9 mouse cellular contexts compared by ENCODE assay signal in the genomic region with DNA sequence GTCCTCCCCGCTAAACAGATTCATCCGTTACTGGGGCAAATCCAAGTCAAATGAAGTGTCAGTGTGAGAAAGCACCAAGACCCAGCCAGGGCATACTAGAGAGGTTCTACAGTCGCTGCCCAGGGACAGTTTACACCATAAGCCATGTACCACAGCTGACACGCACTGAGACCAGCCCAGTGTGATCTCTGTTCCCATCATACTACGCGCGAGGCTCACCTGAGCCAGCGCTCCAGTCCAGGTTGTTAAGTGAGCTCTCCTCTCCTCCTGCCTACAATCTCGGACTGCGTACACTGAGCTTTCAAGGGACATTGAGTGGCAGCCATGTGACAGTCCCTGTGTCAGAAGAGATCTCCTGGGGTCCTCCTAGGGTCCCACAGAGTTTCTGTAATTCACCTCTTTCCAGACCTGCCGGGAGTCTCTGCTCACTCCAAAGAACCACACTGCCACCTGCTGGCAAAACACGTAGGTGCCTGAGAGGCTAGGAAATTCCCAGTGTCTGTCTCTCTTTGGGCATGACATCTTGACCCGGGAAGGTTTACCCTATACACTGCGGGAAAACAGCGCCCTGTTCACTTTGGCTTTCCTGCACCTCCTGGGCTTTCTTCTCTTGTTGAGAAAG.
DNase-seq lines count a peak whose midpoint lies in the region; ATAC-seq and TF ChIP-seq lines count a peak whose summit lies in the region.
"Had no signal": no experiment of that assay in that cellular context is flagged by ENCODE, and none has a peak within 500 bp of the region (broad histone marks: within the 10 kb centered on the region; RNA-seq: fewer than 3 reads in every experiment).

No protein-coding gene starts in this region.

- TF ChIP-seq RAD21 in MEL (IDR thresholded peaks at IDR 0.05; ENCODE audit: low read depth, low read length): peak; percentile 95

- H3K9me3 ChIP-seq in MEL (replicated peaks; ENCODE audit: insufficient read depth, low read length): no peaks in the 10 kb centered on the region
- no peaks in the 10 kb centered on the region; the same call in 1 of the 2 replicates for H3K9me3 ChIP-seq in forebrain, embryonic 13.5 days (replicated peaks)
- no peaks in the 10 kb centered on the region for H3K9me3 ChIP-seq in hindbrain, embryonic 11.5 days (ENCODE audit: control insufficient read depth, low read length)
- no peaks in the 10 kb centered on the region for H3K9me3 ChIP-seq in lung, postnatal 0 days (ENCODE audit: low read length)
- H3K9me3 ChIP-seq: heart, embryonic 15.5 days had no signal

- H3K27ac ChIP-seq in MEL (ENCODE audit: control insufficient read depth, low read depth, low read length): no peak overlapping the region
- H3K27ac ChIP-seq in forebrain, embryonic 13.5 days: no peak overlapping the region
- no peak overlapping the region for H3K27ac ChIP-seq in hindbrain, embryonic 11.5 days (ENCODE audit: low read depth, low read length)
- H3K27ac ChIP-seq in lung, postnatal 0 days (ENCODE audit: low read length): no peak overlapping the region
- H3K27ac ChIP-seq: heart, embryonic 15.5 days had no signal

- DNase-seq in MEL (ENCODE audit: low read depth, low spot score): peak; percentile 74
- DNase-seq in c-Kit-positive CD71-positive TER-119-negative erythroid progenitor cells, embryonic 14.5 days (ENCODE audit: low read depth): peak; percentile 38
- peak; percentile 89 for DNase-seq in hindbrain, embryonic 11.5 days (ENCODE audit: low spot score)
- peak; percentile 90 to 91 for DNase-seq in layer of hippocampus, postnatal 10 days (ENCODE audit: low spot score in 2 of 2)
- peak; percentile 54 for DNase-seq in lung, postnatal 0 days (ENCODE audit: low spot score)
- DNase-seq in retina, postnatal 7 days (ENCODE audit: low read depth, low spot score): peak; percentile 50
- peak; percentile 39 to 82 for DNase-seq in urinary bladder, postnatal 4 days (ENCODE audit: low spot score in 2 of 2)

- no peaks in the 10 kb centered on the region for H3K27me3 ChIP-seq in MEL (ENCODE audit: control insufficient read depth in 1 of 2, insufficient read depth in 2 of 2, low read length in 2 of 2)
- H3K27me3 ChIP-seq in forebrain, embryonic 13.5 days: no peaks in the 10 kb centered on the region
- H3K27me3 ChIP-seq in hindbrain, embryonic 11.5 days (ENCODE audit: control insufficient read depth, insufficient read depth, low read length): no peaks in the 10 kb centered on the region
- no peaks in the 10 kb centered on the region for H3K27me3 ChIP-seq in lung, postnatal 0 days (replicated peaks; ENCODE audit: insufficient read depth, low read length)
- H3K27me3 ChIP-seq: heart, embryonic 15.5 days had no signal

- H3K79me2 ChIP-seq in MEL (ENCODE audit: control insufficient read depth, insufficient read depth, low read length, poor library complexity): no peaks in the 10 kb centered on the region

- ATAC-seq in forebrain, embryonic 13.5 days: peak; percentile 78
- ATAC-seq in hindbrain, embryonic 11.5 days (ENCODE audit: low FRiP score): peak; percentile 65
- ATAC-seq in lung, postnatal 0 days: no peak

- no peak for TF ChIP-seq EP300 in MEL (IDR thresholded peaks at IDR 0.05; ENCODE audit: low read depth in 1 of 2, low read length in 2 of 2)
- no peak for TF ChIP-seq EP300 in lung, postnatal 0 days (IDR thresholded peaks at IDR 0.05)

- H3K4me2 ChIP-seq in forebrain, embryonic 13.5 days: no peak overlapping the region
- no peak overlapping the region for H3K4me2 ChIP-seq in hindbrain, embryonic 11.5 days (replicated peaks; ENCODE audit: low read depth, low read length)
- no peak overlapping the region for H3K4me2 ChIP-seq in lung, postnatal 0 days (replicated peaks; ENCODE audit: low read depth, low read length)
- H3K4me2 ChIP-seq: heart, embryonic 15.5 days had no signal

- H3K9ac ChIP-seq in MEL (ENCODE audit: control insufficient read depth, low read depth, low read length, poor library complexity, severe bottlenecking): no peak overlapping the region
- H3K9ac ChIP-seq in forebrain, embryonic 13.5 days: no peak overlapping the region
- no peak overlapping the region for H3K9ac ChIP-seq in hindbrain, embryonic 11.5 days (ENCODE audit: low read depth, low read length)
- H3K9ac ChIP-seq in lung, postnatal 0 days (replicated peaks; ENCODE audit: low read depth): no peak overlapping the region
- H3K9ac ChIP-seq: heart, embryonic 15.5 days had no signal

- peak; percentile 91 to 96 (median 95) for TF ChIP-seq CTCF in MEL (IDR thresholded peaks at IDR 0.05 in 2 of 3, conservative IDR thresholded peaks at IDR 0.05 in 1 of 3; ENCODE audit: control insufficient read depth in 1 of 3, insufficient read depth in 1 of 3, low read depth in 2 of 3, low read length in 3 of 3, poor library complexity in 1 of 3, severe bottlenecking in 1 of 3)
- TF ChIP-seq CTCF in lung, postnatal 0 days (IDR thresholded peaks at IDR 0.05): peak; percentile 83

- WGBS in forebrain, embryonic 13.5 days: 48% methylated on average over 15 of the region's 15 CpGs
- WGBS in hindbrain, embryonic 11.5 days: 54% methylated on average over 15 of the region's 15 CpGs
- WGBS in lung, postnatal 0 days: 47% methylated on average over 15 of the region's 15 CpGs

- no peaks in the 10 kb centered on the region for H3K4me1 ChIP-seq in MEL (ENCODE audit: control insufficient read depth in 1 of 2, insufficient read depth in 2 of 2, low read length in 2 of 2)
- peaks cover 3% of the 10 kb centered on the region; the same call in 1 of the 2 replicates for H3K4me1 ChIP-seq in forebrain, embryonic 13.5 days
- H3K4me1 ChIP-seq in hindbrain, embryonic 11.5 days (replicated peaks; ENCODE audit: control insufficient read depth, insufficient read depth, low read length): no peaks in the 10 kb centered on the region
- no peaks in the 10 kb centered on the region for H3K4me1 ChIP-seq in lung, postnatal 0 days (ENCODE audit: insufficient read depth, low read depth, low read length)
- H3K4me1 ChIP-seq: heart, embryonic 15.5 days had no signal

- H3K4me3 ChIP-seq in MEL (ENCODE audit: control insufficient read depth in 1 of 2, insufficient read depth in 1 of 2, low read depth in 2 of 2, low read length in 2 of 2): no peak overlapping the region
- no peak overlapping the region for H3K4me3 ChIP-seq in forebrain, embryonic 13.5 days
- no peak overlapping the region for H3K4me3 ChIP-seq in hindbrain, embryonic 11.5 days (ENCODE audit: low read depth, low read length)
- H3K4me3 ChIP-seq in lung, postnatal 0 days (ENCODE audit: low read depth, low read length): no peak overlapping the region
- H3K4me3 ChIP-seq: heart, embryonic 15.5 days had no signal

- no peak for TF ChIP-seq POLR2A in MEL (IDR thresholded peaks at IDR 0.05; ENCODE audit: control insufficient read depth in 1 of 2, insufficient read depth in 1 of 2, low read depth in 1 of 2, low read length in 2 of 2, poor library complexity in 1 of 2)

- H3K36me3 ChIP-seq in MEL (ENCODE audit: control insufficient read depth in 1 of 2, insufficient read depth in 2 of 2, low read length in 2 of 2): no peaks in the 10 kb centered on the region
- H3K36me3 ChIP-seq in forebrain, embryonic 13.5 days (ENCODE audit: poor library complexity, severe bottlenecking): no peaks in the 10 kb centered on the region
- H3K36me3 ChIP-seq in hindbrain, embryonic 11.5 days (ENCODE audit: control insufficient read depth, insufficient read depth, low read length): no peaks in the 10 kb centered on the region
- H3K36me3 ChIP-seq in lung, postnatal 0 days (ENCODE audit: insufficient read depth, low read length): no peaks in the 10 kb centered on the region
- H3K36me3 ChIP-seq: heart, embryonic 15.5 days had no signal

TF ChIP-seq in MEL, 35 proteins besides CTCF, POLR2A, EP300 and RAD21:
- TF ChIP-seq ZC3H11A (IDR thresholded peaks at IDR 0.05; ENCODE audit: low read depth, low read length) (peak; percentile 85), SMC3 (IDR thresholded peaks at IDR 0.05; ENCODE audit: low read depth, low read length) (peak; percentile 88), NELFE (IDR thresholded peaks at IDR 0.05; ENCODE audit: low read depth, low read length) (no peak)

Comparison
In these comparisons a context has a peak if more than half of its experiments do, and no peak if none do; other contexts are left out.
1. DNase-seq: peak in every context shown above with its lines; median percentile 90 in layer of hippocampus, postnatal 10 days; 89 in hindbrain, embryonic 11.5 days; 74 in MEL; 60 in urinary bladder, postnatal 4 days; 54 in lung, postnatal 0 days; 50 in retina, postnatal 7 days; 38 in c-Kit-positive CD71-positive TER-119-negative erythroid progenitor cells, embryonic 14.5 days.